Mouse (Mus musculus): ENCODE measurements around the gene 2310030G06Rik.

Gene 2310030G06Rik

DNA sequence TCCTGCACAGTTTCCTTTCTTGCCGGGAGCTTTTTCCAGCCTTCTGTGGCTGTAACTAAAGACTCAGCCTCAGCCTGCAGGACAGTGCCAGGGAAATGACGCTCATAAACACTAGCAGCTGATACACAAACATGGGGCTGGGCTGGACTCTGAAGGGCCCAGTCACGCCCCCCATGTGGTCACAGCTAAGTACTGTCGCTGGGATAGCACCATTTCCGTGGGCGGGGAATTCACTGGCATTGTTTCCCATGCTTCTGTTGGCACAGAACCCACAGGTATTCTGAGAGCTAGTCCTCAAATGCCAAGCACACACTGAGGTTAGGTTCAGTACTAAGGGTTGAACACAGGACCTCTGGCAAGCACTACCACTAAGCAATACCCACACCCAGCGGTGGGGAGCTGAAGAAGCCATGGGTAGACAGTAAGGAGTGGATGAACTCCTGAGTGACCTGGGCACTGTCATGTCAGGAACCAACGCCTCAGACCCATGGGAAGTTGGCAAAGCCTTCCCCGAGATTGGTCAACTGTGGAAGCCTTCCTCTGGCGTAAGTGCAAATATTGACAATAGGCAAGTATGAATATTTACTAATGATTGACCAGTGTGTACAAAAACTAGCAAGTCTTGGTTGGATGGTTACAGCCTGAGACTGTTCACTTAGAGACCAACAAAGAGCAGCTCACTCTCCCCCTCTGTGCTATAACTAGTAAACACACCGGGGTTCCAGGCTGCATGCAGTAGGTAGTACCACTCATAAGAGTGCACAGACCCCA is 45.2 kb downstream of the 2310030G06Rik start:
- DNase-seq (ENCODE audit: low read depth), result no peak

DNA sequence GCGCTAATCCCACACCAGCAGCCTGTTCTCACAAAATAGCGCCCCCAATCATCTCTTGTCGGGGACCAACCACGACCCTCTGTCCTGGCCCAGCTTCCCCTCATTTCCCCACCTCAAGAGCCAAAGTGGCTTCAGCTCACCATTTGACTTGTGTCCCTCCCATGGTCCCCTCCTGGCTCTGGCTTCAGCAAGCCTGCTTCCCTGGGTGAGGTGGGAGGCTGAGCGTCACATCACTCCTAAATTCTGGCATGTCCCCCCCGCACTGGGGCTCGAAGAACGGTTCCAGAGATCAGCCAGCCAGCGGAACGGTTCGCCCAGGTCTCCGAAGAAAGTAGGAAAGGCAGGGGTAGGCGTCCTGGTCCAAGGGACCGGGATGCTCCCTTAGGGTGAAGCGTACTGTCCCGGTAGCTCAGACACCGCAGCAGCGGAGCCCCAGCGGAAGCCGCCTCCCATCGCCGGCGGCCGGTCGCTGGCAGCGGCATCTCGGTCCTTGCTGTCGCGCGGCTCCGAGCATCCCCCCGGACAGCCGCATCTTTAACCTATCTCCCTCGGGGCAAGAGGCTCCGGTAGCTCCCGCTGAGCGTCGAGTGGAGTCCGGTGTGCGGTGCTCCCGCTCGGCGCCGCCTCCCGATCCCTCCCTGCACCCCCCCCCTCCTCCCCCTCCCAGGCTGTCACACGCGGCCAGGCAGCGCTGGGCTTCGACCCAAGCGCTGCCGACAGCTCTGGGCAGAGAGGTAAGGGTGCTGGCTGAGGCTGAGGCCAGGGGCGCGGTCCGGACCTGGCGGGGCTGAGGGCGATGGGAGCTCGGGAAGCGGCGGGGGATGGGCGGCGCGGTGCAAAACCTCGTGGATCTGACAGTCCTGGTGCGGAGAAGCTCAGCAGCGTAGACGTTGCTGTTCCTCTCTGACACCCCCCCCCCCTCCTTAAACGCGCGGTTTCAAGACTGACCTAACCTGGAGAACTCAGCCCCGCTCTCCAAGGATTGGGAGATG is 47.6 kb downstream of the 2310030G06Rik start:
- no peak for DNase-seq (ENCODE audit: low read depth)

DNA sequence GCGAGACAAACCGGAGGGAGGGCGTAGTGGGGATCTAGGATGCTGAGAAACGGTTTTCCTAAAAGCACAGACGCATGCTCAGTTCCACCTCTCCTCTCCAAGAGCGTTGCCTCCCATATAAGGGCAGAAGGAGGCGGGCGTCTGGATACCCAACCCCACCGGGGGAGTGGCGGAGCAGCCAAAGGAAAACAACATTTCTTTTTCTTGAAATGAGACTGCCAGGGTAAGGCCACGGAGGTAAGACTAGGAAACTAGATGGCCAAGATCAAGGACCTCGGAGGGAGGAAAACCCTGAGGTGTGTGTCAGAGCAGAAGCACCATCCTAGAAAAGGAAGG is 48.7 kb downstream of the 2310030G06Rik start:
- peak; percentile 22 for DNase-seq (ENCODE audit: low read depth)

DNA sequence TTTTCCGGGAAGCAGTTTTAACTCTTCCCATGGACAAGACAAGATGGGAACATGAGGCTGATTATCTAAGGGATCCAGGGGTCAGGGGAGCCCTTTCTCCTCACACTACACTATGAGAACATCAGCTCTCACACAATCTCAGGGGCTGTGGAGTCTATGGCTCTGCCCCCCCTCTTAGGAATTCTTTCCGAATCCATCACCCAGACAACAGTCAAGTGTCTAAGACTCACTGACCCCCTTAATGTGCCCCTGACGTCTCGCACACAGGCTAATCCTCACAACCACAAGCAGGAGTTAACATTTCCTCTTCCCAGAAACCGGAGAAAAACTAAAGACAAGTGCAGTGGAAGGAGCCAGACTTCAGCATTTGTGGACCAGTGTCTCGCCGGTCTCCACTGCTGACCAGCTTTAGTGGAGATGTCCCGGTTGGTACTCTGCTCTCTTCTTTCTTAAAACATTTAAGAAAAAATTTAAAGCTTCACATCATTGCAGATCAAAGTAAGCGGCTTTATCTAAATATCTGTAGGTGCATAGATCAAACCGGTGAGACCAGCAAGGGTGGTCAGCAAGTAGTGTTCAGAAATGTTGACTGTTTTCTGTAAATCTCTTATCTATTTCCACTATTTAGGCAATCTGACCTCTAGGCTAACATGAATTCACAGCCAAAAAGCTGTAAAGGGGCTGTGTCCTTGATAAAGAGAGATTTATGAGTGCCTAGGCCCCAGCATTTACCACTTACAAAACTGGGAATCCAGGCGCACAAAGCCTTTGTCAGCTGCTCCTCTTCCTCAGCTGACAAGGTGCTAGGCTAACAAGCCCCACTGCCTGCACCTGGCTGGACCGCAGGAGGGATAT is 49.3 kb downstream of the 2310030G06Rik start:
- no peak for DNase-seq (ENCODE audit: low read depth)

DNA sequence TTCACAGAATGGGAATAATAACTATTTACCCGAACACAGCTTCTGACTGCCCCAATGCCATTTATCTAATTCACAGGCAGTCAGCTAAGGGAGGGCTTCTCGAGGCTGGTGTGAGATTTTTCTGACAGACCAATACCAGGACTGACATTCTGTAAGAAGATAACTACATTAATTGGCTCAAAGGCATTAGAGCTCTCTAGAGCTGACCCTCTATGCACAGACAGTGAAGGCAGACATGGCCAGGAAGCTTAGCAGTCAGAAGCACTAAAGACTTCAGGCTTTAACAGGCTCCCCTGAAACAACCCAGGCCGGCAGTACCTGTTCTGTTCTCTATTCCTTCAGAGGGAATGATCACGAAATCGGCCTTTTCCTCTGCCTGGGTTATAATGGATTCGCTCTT is 51.2 kb downstream of the 2310030G06Rik start:
- DNase-seq (ENCODE audit: low read depth), result no peak

DNA sequence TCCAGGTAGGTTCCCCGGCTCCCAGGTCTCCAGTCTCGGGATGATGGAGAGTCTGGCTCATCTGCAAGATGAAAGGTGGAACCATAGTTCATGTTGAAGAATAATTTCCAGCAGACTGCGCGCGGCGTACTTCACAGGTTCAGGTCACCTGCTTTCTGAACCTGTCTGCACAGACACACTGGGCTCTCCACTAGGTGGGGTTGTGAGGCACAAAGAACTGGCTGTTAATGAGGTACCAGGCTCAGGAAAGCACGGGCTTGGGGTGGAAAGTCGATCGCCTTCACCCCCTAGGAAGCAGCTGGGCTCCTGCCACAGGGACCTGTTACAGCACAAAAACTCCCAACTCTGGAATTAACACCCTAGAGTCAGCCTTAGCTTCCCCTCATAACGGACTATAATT is 52.7 kb downstream of the 2310030G06Rik start:
- no peak for DNase-seq (ENCODE audit: low read depth)

DNA sequence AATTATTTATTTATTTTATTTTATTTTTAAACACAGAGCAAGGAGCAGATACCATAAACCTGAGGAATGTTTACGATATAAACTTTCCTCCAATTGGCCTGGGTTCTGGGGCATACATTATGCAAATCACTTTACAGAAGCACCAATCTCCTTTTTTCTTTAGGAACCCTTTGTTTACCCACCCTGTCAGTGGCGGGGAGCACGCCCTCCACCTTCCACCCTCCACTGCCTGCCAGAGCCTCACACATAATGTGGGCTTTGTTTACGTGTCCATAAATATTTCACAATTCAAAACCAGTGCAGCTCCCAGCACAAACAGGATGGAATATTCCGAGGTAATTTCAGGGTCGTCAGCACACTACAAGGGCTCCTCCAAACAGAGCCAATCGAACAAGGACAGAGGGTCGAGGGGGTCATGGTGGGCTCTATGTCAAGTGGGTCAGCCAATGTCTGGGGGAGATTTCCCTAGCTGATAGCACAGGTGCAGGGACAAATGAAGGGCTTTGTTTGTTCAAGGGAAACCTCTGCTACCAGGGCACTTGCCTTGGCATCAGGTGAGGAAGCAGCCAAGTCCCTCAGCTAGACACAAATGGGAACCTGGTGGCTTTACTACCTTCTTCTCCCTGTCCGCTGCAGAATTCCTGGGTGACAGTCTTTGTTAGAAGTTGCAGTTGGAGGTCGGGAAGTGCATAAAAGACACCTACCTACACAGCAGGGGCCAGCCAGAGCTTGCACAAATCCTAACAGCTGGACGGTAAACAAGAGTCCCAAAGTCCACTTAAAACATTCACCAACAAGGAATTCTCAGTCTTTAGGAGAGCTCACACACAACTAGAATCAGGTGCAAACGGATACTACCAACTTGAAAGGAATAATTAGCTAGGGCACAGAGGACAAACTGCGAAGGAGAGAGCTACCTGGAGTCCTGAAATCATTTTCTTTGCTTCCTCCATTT is 53.4 kb downstream of the 2310030G06Rik start:
- no peak for DNase-seq (ENCODE audit: low read depth)
